Mouse (Mus musculus): ENCODE data around the gene Sertad2.

Sertad2 gene

DNA sequence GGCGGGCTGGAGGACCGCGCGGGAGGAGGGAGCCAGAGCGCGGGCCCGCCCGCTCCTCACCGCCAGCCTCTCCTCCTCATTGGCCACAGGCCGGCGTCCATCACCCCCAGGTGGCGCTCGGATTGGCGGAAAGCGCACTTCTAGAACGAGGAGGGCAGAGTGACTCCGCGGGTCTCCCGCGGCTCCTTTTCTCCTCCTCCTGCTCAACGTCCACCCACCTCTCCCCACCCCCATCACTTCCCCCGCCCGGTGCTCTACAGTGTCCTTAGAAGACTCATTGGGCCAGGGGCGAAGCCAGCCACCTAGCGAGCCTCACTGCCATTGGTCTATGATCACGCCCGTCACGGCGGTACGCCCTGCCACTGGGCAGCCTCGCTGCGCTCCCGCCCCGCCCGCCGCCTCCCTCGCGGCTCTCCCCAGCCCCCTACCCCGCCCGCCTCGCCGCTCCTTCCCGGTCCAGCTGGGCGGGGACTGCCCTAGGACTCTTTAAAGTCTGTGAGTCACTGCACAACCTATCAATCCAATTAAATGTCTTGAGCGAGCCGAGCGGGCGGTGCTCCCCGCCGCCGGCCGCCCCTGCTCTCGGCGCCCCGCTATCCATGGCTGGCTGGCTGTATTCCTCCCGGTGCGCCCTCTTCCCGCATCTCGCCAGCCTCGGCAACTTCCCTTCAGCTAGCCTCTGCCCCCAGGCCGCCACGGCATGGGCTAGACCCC lies at the start of gene Sertad2:
Gene Sertad2 (plus strand): TSS at position 515 of the 714 bp plus-strand sequence.
- peak; percentile 99 for DNase-seq (ENCODE audit: low read depth, low spot score)

GRCm38 (mm10) chr11:20493922-20494626 lies 49.0 kb upstream of the Sertad2 start:
- DNase-seq (ENCODE audit: low read depth, low spot score), result no peak

DNA sequence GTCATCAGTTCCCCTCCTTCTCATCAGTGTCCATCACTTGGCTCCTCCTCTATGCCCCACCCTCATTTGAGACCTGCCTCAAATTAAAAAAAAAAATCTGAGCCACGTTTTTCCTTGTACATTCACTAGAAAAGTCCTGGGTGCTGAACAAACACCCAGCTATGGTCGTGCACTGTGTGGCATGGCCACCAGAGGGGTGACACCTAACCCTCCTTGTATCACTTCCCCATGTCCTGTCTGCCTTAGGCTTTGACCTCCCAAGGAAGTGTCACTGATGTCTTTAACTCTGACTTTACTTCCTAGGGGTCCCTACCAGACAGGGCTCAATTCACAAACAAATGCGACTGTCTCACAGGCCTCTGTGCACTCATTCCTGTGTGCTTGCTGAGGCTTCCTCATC lies 42.5 kb upstream of the Sertad2 start:
- DNase-seq (ENCODE audit: low read depth, low spot score), result no peak

GRCm38 (mm10) chr11:20501160-20501955 lies 41.7 kb upstream of the Sertad2 start:
- DNase-seq (ENCODE audit: low read depth, low spot score), result peak; percentile 52

- no peak for DNase-seq (ENCODE audit: low read depth, low spot score)
Observed at GRCm38 (mm10) chr11:20513574-20513973, 29.5 kb upstream of the Sertad2 start.

DNA sequence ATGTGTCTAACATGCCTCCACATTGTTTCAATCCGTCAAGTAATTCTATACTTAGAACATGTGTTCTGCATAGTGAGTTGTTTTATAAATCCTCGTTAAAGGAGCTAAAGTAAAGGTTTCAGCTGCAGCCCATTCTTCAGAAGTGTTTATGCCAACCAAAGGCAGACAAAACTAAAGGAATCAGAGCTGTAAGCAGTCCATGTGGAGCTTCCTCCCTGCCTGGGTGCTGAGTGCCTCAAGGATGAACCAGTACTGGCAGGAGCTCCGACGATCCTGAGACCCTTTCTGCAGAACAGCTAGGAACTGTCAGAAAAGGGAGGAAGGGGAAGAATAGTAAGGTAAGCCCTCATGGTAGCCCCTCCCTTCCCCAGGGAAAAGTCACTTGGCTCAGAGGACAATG lies 28.3 kb upstream of the Sertad2 start:
- DNase-seq (ENCODE audit: low read depth, low spot score), result no peak

DNA sequence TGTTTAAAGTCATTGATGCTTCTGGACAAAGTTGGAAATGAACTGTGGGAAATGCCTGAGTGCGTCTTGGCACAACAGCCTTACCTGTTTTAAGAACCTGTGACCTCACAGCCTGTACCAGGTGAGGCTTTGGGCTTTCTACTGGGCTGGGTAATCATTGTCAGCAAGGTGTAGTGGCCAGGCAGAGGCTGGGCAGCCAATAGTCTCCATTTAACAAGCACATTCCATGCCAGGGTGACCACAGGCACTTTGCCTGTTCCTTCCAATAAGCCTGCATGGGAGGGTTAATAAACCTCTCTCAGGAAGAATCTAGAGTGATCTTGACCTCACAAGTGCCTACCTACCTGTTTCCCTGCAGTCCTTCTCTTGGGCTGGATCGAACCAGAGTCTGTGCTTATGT lies 21.7 kb upstream of the Sertad2 start:
- DNase-seq (ENCODE audit: low read depth, low spot score), result no peak

- no peak for DNase-seq (ENCODE audit: low read depth, low spot score)
Observed at GRCm38 (mm10) chr11:20522750-20523149, 20.3 kb upstream of the Sertad2 start.

GRCm38 (mm10) chr11:20524435-20524834 lies 18.6 kb upstream of the Sertad2 start:
- DNase-seq (ENCODE audit: low read depth, low spot score), result no peak

- no peak for DNase-seq (ENCODE audit: low read depth, low spot score)
Observed at GRCm38 (mm10) chr11:20525909-20526308, 17.1 kb upstream of the Sertad2 start.

GRCm38 (mm10) chr11:20527901-20528300 lies 15.2 kb upstream of the Sertad2 start:
- DNase-seq (ENCODE audit: low read depth, low spot score), result no peak

DNA sequence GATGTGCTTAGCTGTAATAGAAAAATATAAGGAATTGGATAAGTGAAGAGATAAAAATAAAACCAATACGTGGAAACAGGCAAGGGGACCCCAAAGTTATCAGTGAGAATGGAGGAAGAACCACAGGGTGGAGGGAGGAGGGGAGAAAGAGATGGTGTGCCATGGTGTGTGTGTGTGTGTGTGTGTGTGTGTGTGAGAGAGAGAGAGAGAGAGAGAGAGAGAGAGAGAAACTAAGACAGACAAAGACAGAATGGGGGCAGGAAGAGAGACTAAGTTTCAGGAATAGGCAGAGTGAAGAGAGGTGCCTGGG lies 11.4 kb upstream of the Sertad2 start:
- DNase-seq (ENCODE audit: low read depth, low spot score), result no peak

GRCm38 (mm10) chr11:20531992-20532881 lies 10.8 kb upstream of the Sertad2 start:
- peak; percentile 98 for DNase-seq (ENCODE audit: low read depth, low spot score)

DNA sequence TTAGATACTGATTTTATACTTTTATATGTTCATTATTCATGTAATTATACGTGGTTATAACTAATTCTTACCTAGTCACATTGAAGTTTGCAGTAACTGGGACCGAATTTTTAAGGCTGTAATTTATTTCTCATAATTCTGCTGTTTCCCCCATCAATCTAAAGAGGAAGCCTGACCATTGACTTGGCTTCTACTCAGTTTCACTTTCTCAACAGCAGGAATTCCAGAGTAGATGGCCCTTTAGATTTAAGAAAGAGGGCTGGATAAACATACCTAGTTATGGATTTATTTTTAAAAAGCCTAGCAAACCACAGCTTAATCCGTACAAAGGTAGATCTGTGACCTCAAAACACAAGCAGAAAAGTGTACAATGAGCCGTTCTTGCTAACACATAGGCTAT lies 9.8 kb upstream of the Sertad2 start:
- DNase-seq (ENCODE audit: low read depth, low spot score), result peak; percentile 67

GRCm38 (mm10) chr11:20537221-20537620 lies 5.8 kb upstream of the Sertad2 start:
- no peak for DNase-seq (ENCODE audit: low read depth, low spot score)

- DNase-seq (ENCODE audit: low read depth, low spot score), result no peak
Observed at GRCm38 (mm10) chr11:20538496-20538895, 4.6 kb upstream of the Sertad2 start.

DNA sequence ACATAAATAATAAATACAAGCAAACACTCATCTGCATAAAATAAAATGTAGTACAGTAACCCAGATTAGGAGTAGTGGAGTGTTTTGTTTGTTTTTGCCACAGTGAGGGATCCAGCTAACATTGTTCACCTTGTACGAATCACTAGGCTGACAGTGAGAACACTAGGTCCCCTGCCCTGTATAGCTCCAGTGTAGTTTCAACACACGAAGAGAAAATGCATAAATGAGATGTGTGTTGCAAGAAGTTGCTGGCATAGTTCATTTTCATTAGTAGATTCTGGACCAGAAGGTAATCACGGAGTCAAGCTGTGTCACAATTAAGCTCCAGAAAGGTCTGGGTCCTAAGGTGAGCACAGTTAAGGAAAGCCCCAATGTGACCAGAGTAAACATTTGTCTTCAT lies 1.8 kb upstream of the Sertad2 start:
- DNase-seq (ENCODE audit: low read depth, low spot score), result no peak

- peak; percentile 87 for DNase-seq (ENCODE audit: low read depth, low spot score)
Observed at GRCm38 (mm10) chr11:20541995-20542637, 937 bp upstream of the Sertad2 start.

- DNase-seq (ENCODE audit: low read depth, low spot score), result peak; percentile 64
Observed at GRCm38 (mm10) chr11:20543453-20544120, 534 bp downstream of the Sertad2 start.

- no peak for DNase-seq (ENCODE audit: low read depth, low spot score)
Observed at GRCm38 (mm10) chr11:20544376-20544775, 1.3 kb downstream of the Sertad2 start.
